ENCODE assay signal across 26 mouse cellular contexts in the genomic region with DNA sequence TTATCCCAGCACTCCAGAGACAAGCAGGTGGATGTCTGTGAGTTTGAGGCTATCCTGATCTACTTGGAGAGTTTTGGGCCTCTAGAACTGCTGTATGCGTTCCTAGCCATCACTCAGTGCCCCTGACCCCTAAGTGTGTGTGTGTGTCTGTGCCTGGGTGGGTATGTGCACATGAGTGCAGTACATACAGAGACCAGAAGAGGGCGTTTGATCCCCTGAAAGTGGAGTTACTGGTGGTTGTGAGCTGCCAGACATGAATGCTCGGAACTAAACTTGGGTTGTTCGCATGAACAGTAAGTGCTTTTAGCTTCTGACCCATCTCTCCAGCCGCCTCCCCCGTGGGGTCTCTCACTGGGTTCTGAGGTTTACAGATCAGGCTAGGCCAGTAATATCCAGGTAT. TPM values are rescaled to one million over a fixed set of nuclear protein-coding genes. Genes with fewer than 3 reads are reported as not detected.
DNase-seq lines count a peak whose midpoint lies in the region; ATAC-seq and TF ChIP-seq lines count a peak whose summit lies in the region.
"Had no signal": no experiment of that assay in that cellular context is flagged by ENCODE, and none has a peak within 500 bp of the region (broad histone marks: within the 10 kb centered on the region; RNA-seq: fewer than 3 reads in every experiment).

No protein-coding gene starts in this region.

- H3K4me3 ChIP-seq in intestine, postnatal 0 days (ENCODE audit: low read depth, low read length): no peak overlapping the region
- no peak overlapping the region for H3K4me3 ChIP-seq in intestine, embryonic 16.5 days (ENCODE audit: low read length)
- no peak overlapping the region for H3K4me3 ChIP-seq in liver, postnatal 0 days (ENCODE audit: low read depth, low read length)
- no peak overlapping the region for H3K4me3 ChIP-seq in liver, embryonic 12.5 days
- H3K4me3 ChIP-seq in E14TG2a.4 (replicated peaks; ENCODE audit: low read length) (no peak overlapping the region), MEL (ENCODE audit: control insufficient read depth in 1 of 2, insufficient read depth in 1 of 2, low read depth in 2 of 2, low read length in 2 of 2) (no peak overlapping the region)
- H3K4me3 ChIP-seq: embryonic facial prominence, embryonic 13.5 days; forebrain, embryonic 12.5 days; heart, embryonic 13.5 days; hindbrain, embryonic 12.5 days had no signal

- no peak overlapping the region for H3K9ac ChIP-seq in intestine, postnatal 0 days (ENCODE audit: low read depth, low read length)
- H3K9ac ChIP-seq in intestine, embryonic 16.5 days (ENCODE audit: low read depth, low read length): no peak overlapping the region
- H3K9ac ChIP-seq in liver, postnatal 0 days (replicated peaks): no peak overlapping the region
- no peak overlapping the region for H3K9ac ChIP-seq in liver, embryonic 12.5 days
- no peak overlapping the region for H3K9ac ChIP-seq in MEL (ENCODE audit: control insufficient read depth, low read depth, low read length, poor library complexity, severe bottlenecking)
- H3K9ac ChIP-seq: embryonic facial prominence, embryonic 13.5 days; forebrain, embryonic 12.5 days; heart, embryonic 13.5 days; hindbrain, embryonic 12.5 days had no signal

- H3K4me2 ChIP-seq in intestine, postnatal 0 days (replicated peaks; ENCODE audit: low read depth): no peak overlapping the region
- H3K4me2 ChIP-seq in intestine, embryonic 16.5 days (ENCODE audit: low read depth, low read length): no peak overlapping the region
- no peak overlapping the region for H3K4me2 ChIP-seq in liver, postnatal 0 days (ENCODE audit: low read depth, low read length)
- H3K4me2 ChIP-seq in liver, embryonic 12.5 days: no peak overlapping the region
- H3K4me2 ChIP-seq: embryonic facial prominence, embryonic 13.5 days; forebrain, embryonic 12.5 days; heart, embryonic 13.5 days; hindbrain, embryonic 12.5 days had no signal

- no peak for TF ChIP-seq EP300 in liver, postnatal 0 days (IDR thresholded peaks at IDR 0.05; ENCODE audit: low read depth)
- no peak for TF ChIP-seq EP300 in MEL (IDR thresholded peaks at IDR 0.05; ENCODE audit: low read depth in 1 of 2, low read length in 2 of 2)

- TF ChIP-seq CTCF in intestine, postnatal 0 days (IDR thresholded peaks at IDR 0.05; ENCODE audit: low read depth): peak; percentile 26
- TF ChIP-seq CTCF in liver, postnatal 0 days (IDR thresholded peaks at IDR 0.05; ENCODE audit: low read depth): peak; percentile 28; the same call in 1 of the 2 replicates
- TF ChIP-seq CTCF in E14TG2a.4 (conservative IDR thresholded peaks at IDR 0.05; ENCODE audit: low read length) (peak; percentile 50), MEL (IDR thresholded peaks at IDR 0.05 in 2 of 3, conservative IDR thresholded peaks at IDR 0.05 in 1 of 3; ENCODE audit: control insufficient read depth in 1 of 3, insufficient read depth in 1 of 3, low read depth in 2 of 3, low read length in 3 of 3, poor library complexity in 1 of 3, severe bottlenecking in 1 of 3) (peak in 2 of 3 experiments; percentile 11 to 31; a peak in 2 of 6 replicates)

- no peaks in the 10 kb centered on the region for H3K27me3 ChIP-seq in intestine, postnatal 0 days (replicated peaks; ENCODE audit: control insufficient read depth, insufficient read depth, low read length)
- H3K27me3 ChIP-seq in intestine, embryonic 16.5 days (replicated peaks; ENCODE audit: control insufficient read depth, insufficient read depth, low read length): no peaks in the 10 kb centered on the region
- H3K27me3 ChIP-seq in liver, postnatal 0 days (ENCODE audit: insufficient read depth, low read length): no peaks in the 10 kb centered on the region
- no peaks in the 10 kb centered on the region; the same call in 1 of the 2 replicates for H3K27me3 ChIP-seq in liver, embryonic 12.5 days (replicated peaks)
- H3K27me3 ChIP-seq in E14TG2a.4 (ENCODE audit: insufficient read depth, low read length): peaks cover 11% of the 10 kb centered on the region; the same call in 1 of the 2 replicates
- no peaks in the 10 kb centered on the region for H3K27me3 ChIP-seq in MEL (ENCODE audit: control insufficient read depth in 1 of 2, insufficient read depth in 2 of 2, low read length in 2 of 2)
- H3K27me3 ChIP-seq: CH12.LX; embryonic facial prominence, embryonic 13.5 days had no signal

- H3K79me2 ChIP-seq in MEL (ENCODE audit: control insufficient read depth, insufficient read depth, low read length, poor library complexity): no peaks in the 10 kb centered on the region

- peaks cover 70% of the 10 kb centered on the region for H3K36me3 ChIP-seq in intestine, postnatal 0 days (ENCODE audit: control insufficient read depth, insufficient read depth)
- H3K36me3 ChIP-seq in intestine, embryonic 16.5 days (ENCODE audit: control insufficient read depth, insufficient read depth, low read length): peaks cover 15% of the 10 kb centered on the region
- peaks cover 35% of the 10 kb centered on the region for H3K36me3 ChIP-seq in liver, postnatal 0 days (replicated peaks; ENCODE audit: insufficient read depth, low read length)
- peaks cover 30% of the 10 kb centered on the region for H3K36me3 ChIP-seq in liver, embryonic 12.5 days
- no peaks in the 10 kb centered on the region for H3K36me3 ChIP-seq in E14TG2a.4 (ENCODE audit: insufficient read depth, low read length)
- H3K36me3 ChIP-seq in MEL (ENCODE audit: control insufficient read depth in 1 of 2, insufficient read depth in 2 of 2, low read length in 2 of 2): peaks cover 1 to 8% of the 10 kb centered on the region in 2 experiments
- H3K36me3 ChIP-seq: forebrain, embryonic 12.5 days; heart, embryonic 13.5 days; hindbrain, embryonic 12.5 days had no signal

- no peak for DNase-seq in liver, postnatal 0 days
- no peak for DNase-seq in MEL (ENCODE audit: low read depth, low spot score)
- DNase-seq in spleen, adult 12 weeks (ENCODE audit: low spot score): no peak
- no peak for DNase-seq in right cerebral cortex, postnatal 36 days (ENCODE audit: low spot score in 2 of 2)
- DNase-seq: adrenal gland, adult 2 months; adrenal gland, postnatal 25 days; cerebellum, adult 18-20 months; cerebellum, adult 9-11 months; cerebellum, postnatal 36 days; gastrocnemius, postnatal 25 days; heart, postnatal 36 days had no signal

- no peaks in the 10 kb centered on the region for H3K4me1 ChIP-seq in intestine, postnatal 0 days (replicated peaks; ENCODE audit: control insufficient read depth, insufficient read depth, low read length)
- no peaks in the 10 kb centered on the region for H3K4me1 ChIP-seq in intestine, embryonic 16.5 days (ENCODE audit: control insufficient read depth, insufficient read depth, low read length)
- H3K4me1 ChIP-seq in liver, postnatal 0 days (ENCODE audit: insufficient read depth): no peaks in the 10 kb centered on the region
- no peaks in the 10 kb centered on the region for H3K4me1 ChIP-seq in liver, embryonic 12.5 days
- H3K4me1 ChIP-seq in E14TG2a.4 (replicated peaks; ENCODE audit: low read depth, low read length) (peaks cover 38% of the 10 kb centered on the region), MEL (ENCODE audit: control insufficient read depth in 1 of 2, insufficient read depth in 2 of 2, low read length in 2 of 2) (peaks cover 0 to 5% of the 10 kb centered on the region in 2 experiments; a peak in 2 of 4 replicates)
- H3K4me1 ChIP-seq: embryonic facial prominence, embryonic 13.5 days; heart, embryonic 13.5 days; hindbrain, embryonic 12.5 days had no signal

- H3K9me3 ChIP-seq in intestine, postnatal 0 days (ENCODE audit: control insufficient read depth): 0 out of 2 replicates have a peak, but pooled peaks cover 4% of the 10 kb centered on the region
- no peaks in the 10 kb centered on the region for H3K9me3 ChIP-seq in intestine, embryonic 16.5 days (ENCODE audit: control insufficient read depth, low read length)
- peaks cover 4% of the 10 kb centered on the region; the same call in 1 of the 2 replicates for H3K9me3 ChIP-seq in liver, postnatal 0 days (ENCODE audit: low read length)
- H3K9me3 ChIP-seq in liver, embryonic 12.5 days (replicated peaks): no peaks in the 10 kb centered on the region; the same call in 1 of the 2 replicates
- H3K9me3 ChIP-seq in E14TG2a.4 (ENCODE audit: low read length) (peaks cover 9% of the 10 kb centered on the region), MEL (replicated peaks; ENCODE audit: insufficient read depth, low read length) (no peaks in the 10 kb centered on the region)
- H3K9me3 ChIP-seq: G1E; hindbrain, embryonic 12.5 days had no signal

- TF ChIP-seq POLR2A in MEL (IDR thresholded peaks at IDR 0.05; ENCODE audit: control insufficient read depth in 1 of 2, insufficient read depth in 1 of 2, low read depth in 1 of 2, low read length in 2 of 2, poor library complexity in 1 of 2): no peak

- H3K27ac ChIP-seq in intestine, postnatal 0 days (ENCODE audit: low read depth, low read length): no peak overlapping the region
- no peak overlapping the region for H3K27ac ChIP-seq in intestine, embryonic 16.5 days (ENCODE audit: low read length)
- no peak overlapping the region for H3K27ac ChIP-seq in liver, postnatal 0 days (ENCODE audit: low read depth)
- H3K27ac ChIP-seq in liver, embryonic 12.5 days: no peak overlapping the region
- no peak overlapping the region for H3K27ac ChIP-seq in MEL (ENCODE audit: control insufficient read depth, low read depth, low read length)
- H3K27ac ChIP-seq: embryonic facial prominence, embryonic 13.5 days; forebrain, embryonic 12.5 days; heart, embryonic 13.5 days; hindbrain, embryonic 12.5 days had no signal

- 83% methylated on average over 6 of the region's 6 CpGs for WGBS in intestine, postnatal 0 days
- 83% methylated on average over 6 of the region's 6 CpGs for WGBS in intestine, embryonic 16.5 days
- WGBS in liver, postnatal 0 days (ENCODE audit: insufficient replicate concordance): 85% methylated on average over 6 of the region's 6 CpGs
- WGBS in liver, embryonic 12.5 days (ENCODE audit: insufficient replicate concordance): 75% methylated on average over 6 of the region's 6 CpGs

- TF ChIP-seq RAD21 in MEL (IDR thresholded peaks at IDR 0.05; ENCODE audit: low read depth, low read length): no peak

- no peak for ATAC-seq in intestine, postnatal 0 days
- ATAC-seq in intestine, embryonic 16.5 days: no peak
- ATAC-seq in liver, postnatal 0 days: no peak
- no peak for ATAC-seq in liver, embryonic 12.5 days
- ATAC-seq: forebrain, embryonic 16.5 days; hindbrain, embryonic 16.5 days had no signal

RNA-seq across cellular contexts. Expression of a gene that starts 12.4 kb away (rescaled TPM):
- polyA plus RNA-seq in intestine, postnatal 0 days (2015; fragmentation: Nextera tagmentation; extraction: Ambion mirVana): 0.65 and 0.85 TPM in 2 replicates
- 0.35 and 0.36 TPM in 2 replicates for polyA plus RNA-seq in intestine, embryonic 16.5 days (2015; fragmentation: Nextera tagmentation; extraction: Ambion mirVana)
- polyA plus RNA-seq in liver, postnatal 0 days (2015; fragmentation: Nextera tagmentation; extraction: Ambion mirVana): 0.12 and 0.25 TPM in 2 replicates
- 0.08 and 0.22 TPM in 2 replicates for polyA plus RNA-seq in liver, embryonic 12.5 days (2016; fragmentation: Nextera tagmentation; extraction: Ambion mirVana)
- total RNA-seq in MEL (2012; rRNA removed): 6.0 and 6.4 TPM in 2 replicates
- 10 to 100 TPM in 1 of 2 experiments, not detected in 1; 10.8 TPM for polyA plus RNA-seq in MEL (2012; ENCODE audit: insufficient read depth in 1 of 2, insufficient read length in 2 of 2, low read depth in 1 of 2, low replicate concordance in 2 of 2, missing spikeins in 1 of 2)
- polyA plus RNA-seq: forebrain, embryonic 12.5 days; forebrain, embryonic 16.5 days; heart, embryonic 13.5 days; heart, postnatal 0 days; hindbrain, embryonic 12.5 days; hindbrain, embryonic 16.5 days had no signal

RNA-seq across cellular contexts. Expression of a gene that starts 13.4 kb away (rescaled TPM):
- 0.13 and 0.17 TPM in 2 replicates for polyA plus RNA-seq in intestine, postnatal 0 days (2015; fragmentation: Nextera tagmentation; extraction: Ambion mirVana)
- polyA plus RNA-seq in intestine, embryonic 16.5 days (2015; fragmentation: Nextera tagmentation; extraction: Ambion mirVana): 0.27 and 0.49 TPM in 2 replicates
- polyA plus RNA-seq in liver, postnatal 0 days (2015; fragmentation: Nextera tagmentation; extraction: Ambion mirVana): not detected in 2 replicates
- not detected in 2 replicates for polyA plus RNA-seq in liver, embryonic 12.5 days (2016; fragmentation: Nextera tagmentation; extraction: Ambion mirVana)
- total RNA-seq in MEL (2012; rRNA removed): not detected in 2 replicates
- not detected for polyA plus RNA-seq in MEL (2012; ENCODE audit: insufficient read depth in 1 of 2, insufficient read length in 2 of 2, low read depth in 1 of 2, low replicate concordance in 2 of 2, missing spikeins in 1 of 2)
- total RNA-seq: CH12.LX; G1E; gastrocnemius, postnatal 25 days; granulocyte monocyte progenitor cell, adult 5-6 weeks; heart, postnatal 36 days had no signal
- polyA plus RNA-seq: frontal cortex, adult 2 months; G1E; heart, postnatal 0 days had no signal

RNA-seq across cellular contexts. Expression of a gene that starts 35.5 kb away (rescaled TPM):
- 2.1 and 2.2 TPM in 2 replicates for polyA plus RNA-seq in intestine, postnatal 0 days (2015; fragmentation: Nextera tagmentation; extraction: Ambion mirVana)
- polyA plus RNA-seq in intestine, embryonic 16.5 days (2015; fragmentation: Nextera tagmentation; extraction: Ambion mirVana): 3.1 TPM in 2 replicates
- 0.13 and 0.15 TPM in 2 replicates for polyA plus RNA-seq in liver, postnatal 0 days (2015; fragmentation: Nextera tagmentation; extraction: Ambion mirVana)
- 0.41 and 0.57 TPM in 2 replicates for polyA plus RNA-seq in liver, embryonic 12.5 days (2016; fragmentation: Nextera tagmentation; extraction: Ambion mirVana)
- total RNA-seq in MEL (2012; rRNA removed): 0.26 and 0.58 TPM in 2 replicates
- under 1 TPM in 1 of 2 experiments, not detected in 1; 0.50 TPM for polyA plus RNA-seq in MEL (2012; ENCODE audit: insufficient read depth in 1 of 2, insufficient read length in 2 of 2, low read depth in 1 of 2, low replicate concordance in 2 of 2, missing spikeins in 1 of 2)
- polyA plus RNA-seq: G1E had no signal

RNA-seq across cellular contexts. Expression of a gene that starts 35.6 kb away (rescaled TPM):
- 17.9 and 25.4 TPM in 2 replicates for polyA plus RNA-seq in intestine, postnatal 0 days (2015; fragmentation: Nextera tagmentation; extraction: Ambion mirVana)
- polyA plus RNA-seq in intestine, embryonic 16.5 days (2015; fragmentation: Nextera tagmentation; extraction: Ambion mirVana): 33.2 and 38.1 TPM in 2 replicates
- polyA plus RNA-seq in liver, postnatal 0 days (2015; fragmentation: Nextera tagmentation; extraction: Ambion mirVana): 39.7 and 40.9 TPM in 2 replicates
- polyA plus RNA-seq in liver, embryonic 12.5 days (2016; fragmentation: Nextera tagmentation; extraction: Ambion mirVana): 15.1 and 17.0 TPM in 2 replicates
- total RNA-seq in MEL (2012; rRNA removed): 17.8 and 21.0 TPM in 2 replicates
- polyA plus RNA-seq in MEL (2012; ENCODE audit: insufficient read depth in 1 of 2, insufficient read length in 2 of 2, low read depth in 1 of 2, low replicate concordance in 2 of 2, missing spikeins in 1 of 2): 10 to 100 TPM in 1 of 2 experiments, not detected in 1; 33.3 TPM

RNA-seq across cellular contexts. Expression of a gene that starts 53.5 kb away (rescaled TPM):
- polyA plus RNA-seq in intestine, postnatal 0 days (2015; fragmentation: Nextera tagmentation; extraction: Ambion mirVana): not detected in 2 replicates
- polyA plus RNA-seq in intestine, embryonic 16.5 days (2015; fragmentation: Nextera tagmentation; extraction: Ambion mirVana): 0.12 TPM in 1 of 2 replicates, not detected in the other
- not detected in 2 replicates for polyA plus RNA-seq in liver, postnatal 0 days (2015; fragmentation: Nextera tagmentation; extraction: Ambion mirVana)
- not detected in 2 replicates for polyA plus RNA-seq in liver, embryonic 12.5 days (2016; fragmentation: Nextera tagmentation; extraction: Ambion mirVana)
- 0.15 TPM in 1 of 2 replicates, not detected in the other for total RNA-seq in MEL (2012; rRNA removed)
- under 1 TPM in 1 of 2 experiments, not detected in 1; 0.08 TPM for polyA plus RNA-seq in MEL (2012; ENCODE audit: insufficient read depth in 1 of 2, insufficient read length in 2 of 2, low read depth in 1 of 2, low replicate concordance in 2 of 2, missing spikeins in 1 of 2)
- total RNA-seq: adrenal gland, adult 2 months; adrenal gland, postnatal 25 days; CH12.LX; gastrocnemius, postnatal 25 days; granulocyte monocyte progenitor cell, adult 5-6 weeks; heart, postnatal 36 days had no signal
- polyA plus RNA-seq: adrenal gland, adult 2 months; embryonic facial prominence, embryonic 13.5 days; forebrain, embryonic 12.5 days; forebrain, embryonic 16.5 days; frontal cortex, adult 2 months; G1E; heart, embryonic 13.5 days; heart, postnatal 0 days; hindbrain, embryonic 12.5 days; hindbrain, embryonic 16.5 days had no signal
